Mouse (Mus musculus) hindbrain, embryonic 13.5 days (tissue): Measurements from ENCODE around the gene Rab3il1. TPM values are rescaled to one million over a fixed set of nuclear protein-coding genes. Genes with fewer than 3 reads are reported as not detected.

Source experiments
- ATAC-seq: fragments of 200-750 bp; cut with Nextera tagmentation; 2 replicates; pipeline ENCODE4 v1.8.0; 2017; ENCODE audit warnings: moderate TSS enrichment; ENCODE audit not compliant: low FRiP score
- H3K27ac ChIP-seq: fragments of 300-500 bp; sonication (generic); 2 replicates; pipeline ENCODE4 v1.5.1; 2015; ENCODE audit warnings: inconsistent platforms, mild to moderate bottlenecking, moderate library complexity
- H3K27me3 ChIP-seq: fragments of 300-500 bp; sonication (generic); 2 replicates; pipeline ENCODE4 v1.6.1; 2015; ENCODE audit warnings: mild to moderate bottlenecking, inconsistent platforms
- H3K36me3 ChIP-seq: fragments of 300-500 bp; sonication (generic); 2 replicates; pipeline ENCODE4 v1.6.1; 2015; ENCODE audit warnings: mild to moderate bottlenecking, inconsistent platforms
- H3K4me1 ChIP-seq: fragments of 300-500 bp; sonication (generic); replicated peaks from 2 replicates; pipeline ENCODE4 v1.6.1; 2015; ENCODE audit warnings: inconsistent platforms
- H3K4me2 ChIP-seq: fragments of 300-500 bp; sonication (generic); 2 replicates; pipeline ENCODE4 v1.6.1; 2015; ENCODE audit warnings: inconsistent platforms, mild to moderate bottlenecking, moderate library complexity
- H3K4me3 ChIP-seq: fragments of 300-500 bp; sonication (generic); 2 replicates; pipeline ENCODE4 v1.5.1; 2015; ENCODE audit warnings: mild to moderate bottlenecking, inconsistent platforms
- H3K9ac ChIP-seq: fragments of 300-500 bp; sonication (generic); 2 replicates; pipeline ENCODE4 v1.6.1; 2015; ENCODE audit warnings: mild to moderate bottlenecking, inconsistent platforms
- H3K9me3 ChIP-seq: fragments of 300-500 bp; sonication (generic); 2 replicates; pipeline ENCODE4 v1.6.1; 2016; ENCODE audit warnings: inconsistent platforms
- WGBS: fragments of 180-500 bp; shearing (Covaris S2); methylation state at CpG from one replicate; pipeline ENCODE4 v1.1.7; 2015; 5-methylcytosine and 5-hydroxymethylcytosine counted together
- polyA plus RNA-seq: library from polyadenylated mRNA; unstranded; fragments of >200 nt; fragmentation: Nextera tagmentation; extraction: Ambion mirVana; gene quantifications from 2 replicates; pipeline ENCODE4 v1.2.1, GENCODE M21; 2015

Rab3il1 gene
- polyA plus RNA-seq, 1 experiment from 2014 or later: 22.6 TPM

- Histone ChIP-seq H3K4me3 (no peak overlapping the region), H3K9ac (no peak overlapping the region), H3K27ac (no peak overlapping the region), H3K27me3 (peaks cover 9% of the 10 kb centered on the region; the same call in 1 of the 2 replicates), H3K9me3 (no peaks in the 10 kb centered on the region), H3K36me3 (peaks cover under 1% of the 10 kb centered on the region; the same call in 1 of the 2 replicates), H3K4me1 (peaks cover 47% of the 10 kb centered on the region), H3K4me2 (no peak overlapping the region)
- 88% methylated on average over 2 of the region's 2 CpGs for WGBS
- ATAC-seq: no peak
Observed at GRCm38 (mm10) chr19:10021981-10022380, 20.5 kb downstream of the Rab3il1 start.

DNA sequence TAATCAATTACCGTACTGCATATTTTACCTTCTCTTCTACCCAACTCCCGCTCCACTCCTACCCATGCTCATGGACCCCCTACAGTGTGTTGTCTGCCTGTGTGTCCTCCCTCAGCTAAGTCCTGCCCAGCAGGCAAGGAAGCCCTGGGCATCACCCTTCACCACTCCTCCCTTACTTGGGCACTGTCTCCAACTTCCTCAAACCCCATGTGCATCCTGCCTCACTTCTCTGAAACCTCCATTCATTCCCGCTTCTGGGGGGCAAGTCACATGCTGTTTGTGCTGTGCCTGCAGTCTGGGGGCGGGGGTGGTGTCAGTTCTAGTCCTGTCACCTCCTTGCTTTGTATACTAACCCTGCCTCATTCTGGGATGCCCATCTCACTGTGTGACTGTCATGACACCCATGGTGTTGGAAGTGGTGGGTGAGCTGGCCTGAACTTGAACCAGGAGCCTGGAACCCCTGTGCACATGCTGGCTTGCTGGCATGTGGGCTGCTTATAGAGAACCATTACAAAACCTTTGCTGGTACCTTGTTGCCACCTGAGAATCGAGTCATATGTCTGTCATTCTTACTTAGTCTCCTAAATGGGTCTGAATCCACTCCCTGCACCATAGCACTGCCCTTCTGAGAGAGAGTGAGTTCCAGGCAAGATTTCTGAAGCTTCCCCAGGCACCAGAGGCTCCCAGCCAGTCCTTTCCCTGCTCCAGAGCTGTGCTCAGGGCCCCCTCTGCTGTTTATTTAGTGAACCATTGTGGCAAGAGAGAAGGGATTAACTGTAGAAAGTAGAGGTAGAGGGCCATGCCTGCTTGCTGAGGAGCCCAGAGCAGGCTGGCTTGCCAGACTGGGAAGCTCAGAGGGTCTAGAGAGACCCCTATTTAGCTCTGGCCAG is 21.2 kb downstream of the Rab3il1 start:
- 63% methylated on average over 5 of the region's 5 CpGs for WGBS
- no peak overlapping the region for H3K4me3 ChIP-seq
- H3K9ac ChIP-seq: 0 out of 2 replicates have a peak overlapping the region, but pooled peaks have one; percentile 13

DNA sequence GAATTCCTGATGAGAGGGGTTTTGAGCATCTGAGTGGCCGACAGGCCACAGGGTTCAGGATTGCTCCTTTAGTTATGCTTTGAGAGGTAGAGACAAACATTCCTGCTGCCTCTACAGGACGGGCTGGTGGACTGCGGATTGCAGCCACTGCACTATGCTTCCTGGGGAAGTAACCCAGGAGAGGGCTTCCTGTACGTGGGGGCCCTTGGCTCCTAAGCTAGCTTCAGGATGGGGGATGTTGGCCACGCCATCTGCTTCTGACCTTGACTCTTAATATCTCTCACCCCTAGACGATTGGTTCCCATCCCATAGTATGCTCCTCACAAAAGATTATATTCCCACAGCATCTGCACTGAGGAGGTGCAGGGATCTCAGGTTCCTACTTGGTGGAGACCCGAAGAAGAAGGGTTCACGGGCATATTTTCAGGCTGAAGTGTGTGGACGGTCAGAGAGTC is 21.9 kb downstream of the Rab3il1 start:
- no peak for ATAC-seq
- H3K27ac ChIP-seq: no peak overlapping the region
- peaks cover 13% of the 10 kb centered on the region for H3K36me3 ChIP-seq
- H3K4me1 ChIP-seq: peaks cover 38% of the 10 kb centered on the region
- H3K4me2 ChIP-seq: no peak overlapping the region
- no peak overlapping the region for H3K4me3 ChIP-seq
- no peaks in the 10 kb centered on the region for H3K9me3 ChIP-seq
- H3K9ac ChIP-seq: no peak overlapping the region
- 64% methylated on average over 9 of the region's 9 CpGs for WGBS
- peaks cover 9% of the 10 kb centered on the region; the same call in 1 of the 2 replicates for H3K27me3 ChIP-seq

More for the DNA sequence above, 21.2 kb downstream of the Rab3il1 start:
- no peak overlapping the region for H3K4me2 ChIP-seq
- H3K27me3 ChIP-seq: peaks cover 9% of the 10 kb centered on the region; the same call in 1 of the 2 replicates
- H3K27ac ChIP-seq: 0 out of 2 replicates have a peak overlapping the region, but pooled peaks have one; percentile 2
- no peak for ATAC-seq
- peaks cover 45% of the 10 kb centered on the region for H3K4me1 ChIP-seq
- H3K36me3 ChIP-seq: peaks cover 6% of the 10 kb centered on the region
- H3K9me3 ChIP-seq: no peaks in the 10 kb centered on the region

- Histone ChIP-seq H3K36me3 (peaks cover 15% of the 10 kb centered on the region), H3K4me3 (no peak overlapping the region), H3K4me2 (no peak overlapping the region), H3K27ac (peak overlapping the region; percentile 64), H3K9ac (no peak overlapping the region), H3K4me1 (peaks cover 22% of the 10 kb centered on the region), H3K9me3 (no peaks in the 10 kb centered on the region), H3K27me3 (no peaks in the 10 kb centered on the region)
- ATAC-seq: peak; percentile 34
- WGBS: 18% methylated on average over 8 of the region's 8 CpGs
Observed at GRCm38 (mm10) chr19:10025169-10025875, 23.9 kb downstream of the Rab3il1 start.

GRCm38 (mm10) chr19:10029746-10030145 is 28.3 kb downstream of the Rab3il1 start:
- H3K4me3 ChIP-seq: no peak overlapping the region
- no peak overlapping the region for H3K27ac ChIP-seq
- H3K36me3 ChIP-seq: peaks cover 15% of the 10 kb centered on the region
- H3K9ac ChIP-seq: no peak overlapping the region
- H3K27me3 ChIP-seq: peaks cover 8% of the 10 kb centered on the region; the same call in 1 of the 2 replicates
- peaks cover 8% of the 10 kb centered on the region for H3K4me1 ChIP-seq
- H3K9me3 ChIP-seq: no peaks in the 10 kb centered on the region
- H3K4me2 ChIP-seq: no peak overlapping the region
- ATAC-seq: no peak
- 85% methylated on average over 2 of the region's 2 CpGs for WGBS

DNA sequence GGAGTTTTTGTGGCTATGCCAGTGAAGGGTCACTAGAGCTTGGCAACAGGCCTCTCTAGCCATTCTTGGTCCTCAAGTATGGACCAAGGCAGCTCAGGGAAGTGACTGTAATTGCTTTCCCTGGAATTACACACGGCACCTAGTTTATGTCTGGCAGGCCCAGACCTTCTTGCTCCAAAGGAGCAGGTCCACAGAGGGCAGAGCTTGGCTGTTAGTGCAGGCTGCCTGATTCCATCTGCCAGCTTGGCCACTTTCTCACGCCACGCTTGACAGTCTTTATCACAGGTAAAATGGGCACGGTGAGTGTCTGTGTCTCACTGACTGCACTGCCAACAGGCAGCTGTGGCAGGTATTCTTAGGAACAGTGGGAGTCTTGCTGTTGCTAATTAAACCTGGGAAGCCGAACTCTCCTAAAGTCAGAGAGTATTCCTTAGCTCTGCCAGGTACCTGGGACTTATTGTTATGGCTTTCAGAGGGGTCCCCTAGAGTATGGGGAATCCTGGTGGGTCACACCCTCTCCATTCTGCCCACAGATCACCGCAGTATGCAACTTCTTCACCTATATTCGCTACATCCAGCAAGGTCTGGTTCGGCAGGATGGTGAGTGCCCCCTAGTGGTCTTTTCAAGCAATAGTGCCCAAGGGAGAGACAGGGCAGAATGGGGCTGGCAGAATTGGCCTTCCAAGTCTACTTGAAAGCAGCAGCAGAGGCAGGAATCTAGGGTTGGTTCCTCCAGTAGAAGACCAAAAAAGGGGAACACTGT is 31.9 kb downstream of the Rab3il1 start:
- H3K27me3 ChIP-seq: peaks cover 8% of the 10 kb centered on the region; the same call in 1 of the 2 replicates
- H3K36me3 ChIP-seq: peaks cover 1% of the 10 kb centered on the region
- no peak overlapping the region for H3K4me3 ChIP-seq
- 0 out of 2 replicates have a peak overlapping the region, but pooled peaks have one; percentile 4 for H3K9ac ChIP-seq
- WGBS: 41% methylated on average over 8 of the region's 8 CpGs
- H3K4me1 ChIP-seq: no peaks in the 10 kb centered on the region; the same call in 1 of the 2 replicates
- no peak overlapping the region for H3K4me2 ChIP-seq
- H3K27ac ChIP-seq: no peak overlapping the region
- 0 out of 2 replicates have a peak, but pooled peaks have one; percentile 22 for ATAC-seq
- H3K9me3 ChIP-seq: no peaks in the 10 kb centered on the region

DNA sequence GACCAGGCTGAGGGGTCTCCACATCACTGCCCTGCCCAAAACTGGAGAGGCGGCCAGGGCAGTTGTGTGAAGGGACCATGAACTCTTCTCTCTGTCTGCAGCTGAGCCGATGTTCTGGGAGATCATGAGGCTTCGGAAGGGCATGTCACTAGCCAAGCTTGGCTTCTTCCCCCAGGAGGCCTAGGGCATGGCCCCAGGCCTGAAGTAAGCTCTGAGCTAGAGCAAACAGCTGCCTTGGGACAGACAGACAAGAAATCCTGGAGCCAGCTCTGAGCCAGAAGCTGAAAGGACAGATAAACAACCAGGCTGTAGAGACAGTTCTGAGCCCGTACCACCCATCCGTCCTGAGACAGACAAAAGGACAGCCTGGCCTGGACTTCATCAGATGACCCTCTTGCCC is 32.9 kb downstream of the Rab3il1 start:
- no peaks in the 10 kb centered on the region for H3K9me3 ChIP-seq
- H3K27ac ChIP-seq: no peak overlapping the region
- H3K36me3 ChIP-seq: no peaks in the 10 kb centered on the region
- H3K9ac ChIP-seq: no peak overlapping the region; the same call in 1 of the 2 replicates
- no peak overlapping the region for H3K4me2 ChIP-seq
- no peak overlapping the region for H3K4me3 ChIP-seq
- peaks cover 5% of the 10 kb centered on the region; the same call in 1 of the 2 replicates for H3K4me1 ChIP-seq
- 82% methylated on average over 5 of the region's 5 CpGs for WGBS
- peak; percentile 7; the same call in 1 of the 2 replicates for ATAC-seq
- peaks cover 8% of the 10 kb centered on the region; the same call in 1 of the 2 replicates for H3K27me3 ChIP-seq

DNA sequence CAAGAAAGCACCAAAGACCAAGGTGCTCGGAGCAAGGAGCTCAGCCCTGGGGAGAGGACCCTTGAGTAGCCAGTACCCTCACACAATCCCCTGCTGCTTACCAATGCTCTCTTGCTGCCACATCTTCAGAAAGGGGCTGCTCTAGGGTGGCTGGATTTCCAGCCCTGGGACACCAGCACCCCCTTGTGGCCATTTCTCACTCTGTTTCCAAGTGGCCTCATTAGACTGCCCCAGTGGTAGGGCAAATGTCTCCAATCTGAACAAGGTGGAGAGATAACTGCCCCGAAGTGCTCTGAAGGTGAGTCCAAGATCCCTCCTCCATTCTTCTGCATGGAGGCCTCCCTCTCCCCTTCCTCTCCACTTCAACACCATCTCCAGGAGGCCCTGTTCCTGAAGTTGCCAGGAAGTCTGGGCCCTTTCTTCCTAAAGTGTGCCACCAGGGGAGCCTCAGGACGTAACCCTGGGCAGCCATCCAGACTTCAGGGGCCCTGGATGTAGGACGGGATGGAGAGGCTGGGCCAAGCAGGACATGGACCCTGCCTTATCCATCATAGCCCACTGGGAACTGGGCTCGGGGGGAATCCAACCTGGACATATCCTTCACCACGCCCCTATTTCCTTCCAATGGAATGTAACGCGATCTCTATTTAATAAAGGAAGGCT is 33.4 kb downstream of the Rab3il1 start:
- H3K36me3 ChIP-seq: no peaks in the 10 kb centered on the region
- H3K27ac ChIP-seq: no peak overlapping the region
- peaks cover 10% of the 10 kb centered on the region; the same call in 1 of the 2 replicates for H3K27me3 ChIP-seq
- 64% methylated on average over 8 of the region's 8 CpGs for WGBS
- no peak overlapping the region for H3K4me2 ChIP-seq
- H3K9me3 ChIP-seq: no peaks in the 10 kb centered on the region
- H3K9ac ChIP-seq: no peak overlapping the region; the same call in 1 of the 2 replicates
- ATAC-seq: peak; percentile 68
- no peak overlapping the region for H3K4me3 ChIP-seq
- H3K4me1 ChIP-seq: peaks cover 7% of the 10 kb centered on the region; the same call in 1 of the 2 replicates

- Histone ChIP-seq H3K27ac (no peak overlapping the region), H3K9ac (no peak overlapping the region), H3K27me3 (peaks cover 16% of the 10 kb centered on the region), H3K4me1 (peaks cover 23% of the 10 kb centered on the region), H3K4me2 (no peak overlapping the region), H3K9me3 (no peaks in the 10 kb centered on the region), H3K4me3 (no peak overlapping the region), H3K36me3 (no peaks in the 10 kb centered on the region)
- WGBS: 61% methylated on average over 2 of the region's 2 CpGs
- no peak for ATAC-seq
Observed at GRCm38 (mm10) chr19:10037534-10037933, 36.1 kb downstream of the Rab3il1 start.

GRCm38 (mm10) chr19:10038364-10038763 is 36.9 kb downstream of the Rab3il1 start:
- Histone ChIP-seq H3K9ac (no peak overlapping the region), H3K36me3 (no peaks in the 10 kb centered on the region), H3K27me3 (peaks cover 18% of the 10 kb centered on the region), H3K4me2 (no peak overlapping the region), H3K9me3 (no peaks in the 10 kb centered on the region), H3K4me3 (no peak overlapping the region), H3K27ac (no peak overlapping the region), H3K4me1 (peaks cover 32% of the 10 kb centered on the region)
- ATAC-seq: no peak
- 93% methylated on average over 3 of the region's 3 CpGs for WGBS

GRCm38 (mm10) chr19:10038910-10039309 is 37.4 kb downstream of the Rab3il1 start:
- Histone ChIP-seq H3K9ac (no peak overlapping the region), H3K36me3 (no peaks in the 10 kb centered on the region), H3K9me3 (no peaks in the 10 kb centered on the region), H3K4me3 (no peak overlapping the region), H3K4me1 (peaks cover 37% of the 10 kb centered on the region), H3K27ac (no peak overlapping the region), H3K27me3 (peaks cover 18% of the 10 kb centered on the region), H3K4me2 (no peak overlapping the region)
- 21% methylated on average over 3 of the region's 3 CpGs for WGBS
- ATAC-seq: no peak
